Mouse (Mus musculus): Measurements from ENCODE around the gene Sept1.

DNA sequence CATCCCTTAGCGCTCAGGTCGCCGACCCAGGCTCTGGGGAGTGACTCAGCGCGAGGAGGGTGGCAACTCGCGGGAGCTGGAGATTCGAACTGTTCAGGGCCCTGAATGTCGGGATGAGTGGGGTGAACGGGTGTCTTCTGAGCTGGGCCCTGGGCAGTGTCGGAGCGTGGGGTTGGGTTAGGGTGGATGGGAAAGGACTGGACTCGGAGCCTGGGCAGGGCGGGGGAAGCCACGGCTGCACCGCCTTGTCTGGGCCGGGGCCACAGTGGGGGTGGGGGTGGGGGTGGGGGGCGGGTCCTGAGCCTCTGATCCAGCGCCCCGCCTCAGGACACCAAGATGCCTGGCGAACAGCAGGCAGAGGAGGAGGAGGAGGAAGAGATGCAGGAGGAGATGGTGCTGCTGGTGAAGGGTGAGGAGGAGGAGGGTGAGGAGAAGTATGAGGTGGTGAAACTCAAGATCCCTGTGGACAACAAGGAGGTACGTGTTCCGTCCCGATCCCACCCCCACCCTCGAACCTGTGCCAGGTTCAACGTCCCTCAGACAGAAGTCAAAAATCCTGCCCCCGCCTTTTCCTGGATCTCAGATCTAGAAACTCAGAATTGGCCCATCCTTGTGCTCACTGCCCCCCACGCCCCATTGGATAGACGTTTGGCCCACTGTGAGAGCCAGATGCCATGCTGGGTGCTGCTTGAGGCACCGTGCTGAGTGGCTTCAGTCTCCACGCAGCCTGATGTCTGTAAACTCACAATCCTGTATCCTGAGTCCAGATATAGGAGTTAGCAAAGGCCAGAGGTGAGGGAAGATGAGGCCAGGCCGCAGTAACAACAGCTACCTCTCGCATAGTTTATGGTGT lies 12.0 kb upstream of the Sept1 start:
- TF ChIP-seq POLR2A (IDR thresholded peaks at IDR 0.05; ENCODE audit: extremely low read depth, insufficient read depth, low read length) (no peak), CTCF (IDR thresholded peaks at IDR 0.05; ENCODE audit: low read depth, low read length) (no peak)

All from liver, adult 2 months (tissue).